8 mouse cellular contexts compared by ENCODE assay signal in the genomic region with DNA sequence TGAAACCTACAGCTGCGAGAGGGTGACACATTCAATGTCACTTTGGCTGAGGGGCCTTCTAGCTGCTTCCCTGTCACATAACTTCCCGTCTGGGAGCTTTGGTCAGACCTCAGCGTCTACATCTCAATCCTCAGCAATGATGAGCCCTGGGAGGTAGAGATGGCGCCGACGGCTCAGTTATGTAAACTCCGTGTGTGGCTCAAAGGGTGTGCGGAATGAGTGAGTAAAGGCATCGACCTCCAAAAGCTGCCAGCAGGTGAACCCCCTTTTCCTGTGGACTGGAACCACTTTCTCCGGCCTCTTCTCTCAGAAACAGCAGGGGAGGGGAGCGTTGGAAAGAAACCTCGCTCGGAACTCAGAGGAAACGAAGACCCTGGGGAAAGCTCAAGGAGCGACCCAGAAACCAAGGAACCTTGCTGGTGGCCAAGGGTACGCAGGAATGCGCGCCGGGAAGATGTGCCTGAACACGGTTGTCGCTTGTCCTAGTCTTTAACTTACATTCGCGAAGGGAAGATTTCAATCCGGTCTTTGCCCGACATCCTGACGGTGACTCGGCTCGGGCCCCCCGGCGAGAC. TPM values are rescaled to one million over a fixed set of nuclear protein-coding genes. Genes with fewer than 3 reads are reported as not detected.
DNase-seq lines count a peak whose midpoint lies in the region; ATAC-seq lines count a peak whose summit lies in the region.

No protein-coding gene starts in this region.

- no peak for DNase-seq in kidney, adult 8-10 months
- DNase-seq in ES-CJ7 (ENCODE audit: low read depth, low spot score) = peak; percentile 32
- DNase-seq in embryonic facial prominence, embryonic 14.5 days (ENCODE audit: low spot score) = no peak
- DNase-seq in urinary bladder, postnatal 10 days (ENCODE audit: low spot score) = no peak
- no peak for DNase-seq in thymus, postnatal 25 days

- H3K27ac ChIP-seq in kidney, embryonic 15.5 days = peak overlapping the region; percentile 61
- peak overlapping the region; percentile 67 for H3K27ac ChIP-seq in embryonic facial prominence, embryonic 14.5 days (replicated peaks; ENCODE audit: low read depth, low read length)
- peak overlapping the region; percentile 70 for H3K27ac ChIP-seq in intestine, embryonic 16.5 days (ENCODE audit: low read length)

- H3K27me3 ChIP-seq in kidney, embryonic 15.5 days = no peaks in the 10 kb centered on the region
- no peaks in the 10 kb centered on the region for H3K27me3 ChIP-seq in embryonic facial prominence, embryonic 14.5 days (replicated peaks; ENCODE audit: control insufficient read depth, insufficient read depth, low read length)
- no peaks in the 10 kb centered on the region for H3K27me3 ChIP-seq in intestine, embryonic 16.5 days (replicated peaks; ENCODE audit: control insufficient read depth, insufficient read depth, low read length)

- peaks cover 19% of the 10 kb centered on the region for H3K4me1 ChIP-seq in kidney, embryonic 15.5 days
- H3K4me1 ChIP-seq in embryonic facial prominence, embryonic 14.5 days (ENCODE audit: control insufficient read depth, insufficient read depth, low read length) = peaks cover 15% of the 10 kb centered on the region
- peaks cover 7% of the 10 kb centered on the region; the same call in 1 of the 2 replicates for H3K4me1 ChIP-seq in intestine, embryonic 16.5 days (ENCODE audit: control insufficient read depth, insufficient read depth, low read length)

- H3K9me3 ChIP-seq in kidney, embryonic 15.5 days (replicated peaks) = no peaks in the 10 kb centered on the region
- H3K9me3 ChIP-seq in embryonic facial prominence, embryonic 14.5 days (ENCODE audit: control insufficient read depth, low read length) = no peaks in the 10 kb centered on the region
- no peaks in the 10 kb centered on the region for H3K9me3 ChIP-seq in intestine, embryonic 16.5 days (ENCODE audit: control insufficient read depth, low read length)

- under 1% methylated on average over 30 of the region's 30 CpGs for WGBS in kidney, embryonic 15.5 days
- under 1% methylated on average over 30 of the region's 30 CpGs for WGBS in embryonic facial prominence, embryonic 14.5 days
- WGBS in intestine, embryonic 16.5 days = under 1% methylated on average over 30 of the region's 30 CpGs

- H3K4me3 ChIP-seq in kidney, embryonic 15.5 days (replicated peaks) = peak overlapping the region; percentile 92
- H3K4me3 ChIP-seq in embryonic facial prominence, embryonic 14.5 days (ENCODE audit: low read depth, low read length) = peak overlapping the region; percentile 93
- peak overlapping the region; percentile 81 for H3K4me3 ChIP-seq in intestine, embryonic 16.5 days (ENCODE audit: low read length)

- H3K9ac ChIP-seq in kidney, embryonic 15.5 days = peak overlapping the region; percentile 54
- peak overlapping the region; percentile 82 for H3K9ac ChIP-seq in embryonic facial prominence, embryonic 14.5 days (ENCODE audit: low read depth, low read length)
- H3K9ac ChIP-seq in intestine, embryonic 16.5 days (ENCODE audit: low read depth, low read length) = peak overlapping the region; percentile 76

- H3K4me2 ChIP-seq in kidney, embryonic 15.5 days = peak overlapping the region; percentile 79
- peak overlapping the region; percentile 87 for H3K4me2 ChIP-seq in embryonic facial prominence, embryonic 14.5 days (ENCODE audit: low read depth, low read length)
- H3K4me2 ChIP-seq in intestine, embryonic 16.5 days (ENCODE audit: low read depth, low read length) = peak overlapping the region; percentile 87

- peaks cover 11% of the 10 kb centered on the region for H3K36me3 ChIP-seq in kidney, embryonic 15.5 days
- peaks cover 12% of the 10 kb centered on the region for H3K36me3 ChIP-seq in embryonic facial prominence, embryonic 14.5 days (ENCODE audit: control insufficient read depth, insufficient read depth, low read length)
- no peaks in the 10 kb centered on the region for H3K36me3 ChIP-seq in intestine, embryonic 16.5 days (ENCODE audit: control insufficient read depth, insufficient read depth, low read length)

- ATAC-seq in kidney, embryonic 15.5 days (replicated peaks; ENCODE audit: low FRiP score) = peak; percentile 45
- ATAC-seq in embryonic facial prominence, embryonic 14.5 days (ENCODE audit: low read depth) = peak; percentile 28; the same call in 1 of the 2 replicates
- ATAC-seq in intestine, embryonic 16.5 days = peak; percentile 10
- peak; percentile 1; the same call in 1 of the 2 replicates for ATAC-seq in monocyte, adult 5-6 weeks (replicated peaks; ENCODE audit: insufficient number of reproducible peaks, low FRiP score, low TSS enrichment, poor library complexity, severe bottlenecking)

RNA-seq across cellular contexts. Expression of a gene that starts 0.4 kb away (rescaled TPM):
- 58.9 and 61.1 TPM in 2 replicates for polyA plus RNA-seq in kidney, embryonic 15.5 days (2015; fragmentation: Nextera tagmentation; extraction: Ambion mirVana)
- polyA plus RNA-seq in embryonic facial prominence, embryonic 14.5 days (2014; fragmentation: Nextera tagmentation; extraction: Ambion mirVana) = 62.2 and 69.5 TPM in 2 replicates
- polyA plus RNA-seq in intestine, embryonic 16.5 days (2015; fragmentation: Nextera tagmentation; extraction: Ambion mirVana) = 66.5 and 72.3 TPM in 2 replicates
- 51.9 to 61.1 TPM (median 55.7 TPM) in 3 replicates for total RNA-seq in monocyte, adult 5-6 weeks (2017)

RNA-seq across cellular contexts. Expression of a gene that starts 0.6 kb away (rescaled TPM):
- 208 and 223 TPM in 2 replicates for polyA plus RNA-seq in kidney, embryonic 15.5 days (2015; fragmentation: Nextera tagmentation; extraction: Ambion mirVana)
- 184 and 201 TPM in 2 replicates for polyA plus RNA-seq in embryonic facial prominence, embryonic 14.5 days (2014; fragmentation: Nextera tagmentation; extraction: Ambion mirVana)
- polyA plus RNA-seq in intestine, embryonic 16.5 days (2015; fragmentation: Nextera tagmentation; extraction: Ambion mirVana) = 204 and 205 TPM in 2 replicates
- total RNA-seq in monocyte, adult 5-6 weeks (2017) = 55.0 to 78.3 TPM (median 61.4 TPM) in 3 replicates

RNA-seq across cellular contexts. Expression of a gene that starts 45.8 kb away (rescaled TPM):
- polyA plus RNA-seq in kidney, embryonic 15.5 days (2015; fragmentation: Nextera tagmentation; extraction: Ambion mirVana) = 4.4 and 4.6 TPM in 2 replicates
- 5.9 and 6.6 TPM in 2 replicates for polyA plus RNA-seq in embryonic facial prominence, embryonic 14.5 days (2014; fragmentation: Nextera tagmentation; extraction: Ambion mirVana)
- polyA plus RNA-seq in intestine, embryonic 16.5 days (2015; fragmentation: Nextera tagmentation; extraction: Ambion mirVana) = 30.4 and 31.7 TPM in 2 replicates
- total RNA-seq in monocyte, adult 5-6 weeks (2017) = not detected in 3 replicates
